Mouse (Mus musculus) lung, postnatal 25 days (tissue): ENCODE measurements around the gene Tfr2.

Experiments
- DNase-seq: peaks from one replicate; pipeline ENCODE4 v3.0.0; 2022; ENCODE audit warnings: low spot score

Tfr2 gene

GRCm38 (mm10) chr5:137537461-137537860, 32.2 kb upstream of the Tfr2 start:
- DNase-seq = no peak

GRCm38 (mm10) chr5:137539291-137539801, 30.3 kb upstream of the Tfr2 start:
- no peak for DNase-seq

- no peak for DNase-seq
Observed at GRCm38 (mm10) chr5:137540991-137541390, 28.6 kb upstream of the Tfr2 start.

- DNase-seq = no peak
Observed at GRCm38 (mm10) chr5:137541768-137542540, 27.7 kb upstream of the Tfr2 start.

- DNase-seq = no peak
Observed at GRCm38 (mm10) chr5:137544926-137545325, 24.7 kb upstream of the Tfr2 start.

GRCm38 (mm10) chr5:137545596-137545995, 24.0 kb upstream of the Tfr2 start:
- no peak for DNase-seq

- DNase-seq = no peak
Observed at GRCm38 (mm10) chr5:137549840-137550239, 19.8 kb upstream of the Tfr2 start.

- no peak for DNase-seq
Observed at GRCm38 (mm10) chr5:137551119-137551518, 18.5 kb upstream of the Tfr2 start.

GRCm38 (mm10) chr5:137553000-137553399, 16.6 kb upstream of the Tfr2 start:
- no peak for DNase-seq

GRCm38 (mm10) chr5:137553411-137553837, 16.2 kb upstream of the Tfr2 start, which contains the start of gene Actl6b:
Actl6b (plus strand) TSS chr5:137553517.
- DNase-seq = peak; percentile 29

GRCm38 (mm10) chr5:137553898-137554297, 15.7 kb upstream of the Tfr2 start:
- no peak for DNase-seq

- no peak for DNase-seq
Observed at GRCm38 (mm10) chr5:137561556-137561955, 8.1 kb upstream of the Tfr2 start.

GRCm38 (mm10) chr5:137562965-137563364, 6.7 kb upstream of the Tfr2 start:
- no peak for DNase-seq

- no peak for DNase-seq
Observed at GRCm38 (mm10) chr5:137565744-137566143, 3.9 kb upstream of the Tfr2 start.

- no peak for DNase-seq
Observed at GRCm38 (mm10) chr5:137566416-137566815, 3.2 kb upstream of the Tfr2 start.

- no peak for DNase-seq
Observed at GRCm38 (mm10) chr5:137568223-137568798, 1.3 kb upstream of the Tfr2 start.

- no peak for DNase-seq
Observed at GRCm38 (mm10) chr5:137569031-137569430, 609 bp upstream of the Tfr2 start.

- DNase-seq = no peak
Observed at GRCm38 (mm10) chr5:137570181-137570580, 541 bp downstream of the Tfr2 start.

- no peak for DNase-seq
Observed at GRCm38 (mm10) chr5:137570691-137571586, 1.3 kb downstream of the Tfr2 start.

- peak; percentile 35 for DNase-seq
Observed at GRCm38 (mm10) chr5:137574470-137574901, 4.8 kb downstream of the Tfr2 start.

- no peak for DNase-seq
Observed at GRCm38 (mm10) chr5:137580246-137580645, 10.6 kb downstream of the Tfr2 start.

GRCm38 (mm10) chr5:137582702-137583101, 13.1 kb downstream of the Tfr2 start:
- DNase-seq = peak; percentile 18
